ENCODE assay signal across 9 mouse cellular contexts in the genomic region with DNA sequence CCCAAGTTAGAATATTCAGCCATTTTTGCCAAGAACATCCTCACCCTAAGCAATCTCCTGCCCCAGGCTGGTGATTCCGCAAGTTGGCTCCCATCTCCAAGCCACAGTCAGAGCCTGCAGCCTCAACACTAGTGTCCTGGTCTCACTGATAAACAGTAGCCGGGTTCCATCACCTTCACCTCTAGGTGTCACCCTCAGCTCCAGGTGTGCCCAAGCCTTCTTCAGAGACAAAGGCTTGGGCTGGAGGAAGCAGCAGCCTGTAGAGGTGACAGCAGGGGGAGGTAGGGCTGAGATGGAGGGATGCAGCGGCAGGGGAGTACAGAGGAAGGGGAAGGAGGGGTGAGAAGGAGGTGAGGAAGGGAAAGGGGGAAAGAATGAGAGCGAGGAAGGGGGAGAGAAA.
DNase-seq lines count a peak whose midpoint lies in the region; ATAC-seq and TF ChIP-seq lines count a peak whose summit lies in the region.
"Had no signal": no experiment of that assay in that cellular context is flagged by ENCODE, and none has a peak within 500 bp of the region (broad histone marks: within the 10 kb centered on the region; RNA-seq: fewer than 3 reads in every experiment).

No protein-coding gene starts in this region.

- TF ChIP-seq CTCF in lung, embryonic 14.5 days (IDR thresholded peaks at IDR 0.05; ENCODE audit: low read depth): peak; percentile 51

- no peak overlapping the region for H3K27ac ChIP-seq in lung, embryonic 14.5 days (ENCODE audit: low read depth)
- H3K27ac ChIP-seq: liver, embryonic 15.5 days had no signal

- H3K4me2 ChIP-seq in lung, embryonic 14.5 days: no peak overlapping the region
- H3K4me2 ChIP-seq: heart, embryonic 11.5 days; liver, embryonic 15.5 days had no signal

- ATAC-seq in lung, embryonic 14.5 days (ENCODE audit: insufficient read depth): no peak

- peak; percentile 40 for DNase-seq in lung, embryonic 14.5 days
- no peak for DNase-seq in lung, postnatal 4 days
- DNase-seq in cerebellum, adult 8-10 months: peak; percentile 52
- peak; percentile 37 for DNase-seq in kidney, adult 9 months
- DNase-seq in thymus, postnatal 14 days: peak; percentile 56
- DNase-seq in embryo, embryonic 10.5 days (ENCODE audit: low spot score): no peak
- no peak for DNase-seq in retina, embryonic 14.5 days (ENCODE audit: low spot score)

- WGBS in lung, embryonic 14.5 days: 28% methylated on average over 4 of the region's 4 CpGs

- H3K27me3 ChIP-seq in lung, embryonic 14.5 days (ENCODE audit: insufficient read depth, low read length): peaks cover 34% of the 10 kb centered on the region

- H3K9me3 ChIP-seq in lung, embryonic 14.5 days (ENCODE audit: low read depth, low read length): no peaks in the 10 kb centered on the region
- H3K9me3 ChIP-seq: liver, embryonic 15.5 days had no signal

- H3K4me3 ChIP-seq in lung, embryonic 14.5 days (ENCODE audit: low read depth, low read length): no peak overlapping the region
- H3K4me3 ChIP-seq: liver, embryonic 15.5 days had no signal

- no peak overlapping the region for H3K9ac ChIP-seq in lung, embryonic 14.5 days
- H3K9ac ChIP-seq: liver, embryonic 15.5 days had no signal

- no peaks in the 10 kb centered on the region for H3K36me3 ChIP-seq in lung, embryonic 14.5 days (ENCODE audit: insufficient read depth)
- H3K36me3 ChIP-seq: liver, embryonic 15.5 days had no signal

- H3K4me1 ChIP-seq in lung, embryonic 14.5 days (ENCODE audit: insufficient read depth): peaks cover 5% of the 10 kb centered on the region

Comparison
In these comparisons a context has a peak if more than half of its experiments do, and no peak if none do; other contexts are left out.
1. DNase-seq: peak in lung, embryonic 14.5 days (single experiment), cerebellum, adult 8-10 months (single experiment), kidney, adult 9 months (single experiment) and thymus, postnatal 14 days (single experiment); none in lung, postnatal 4 days (0 of 2), embryo, embryonic 10.5 days (single experiment) and retina, embryonic 14.5 days (single experiment).